Mouse (Mus musculus): ENCODE data around the gene Pgf.

The Pgf gene

DNA sequence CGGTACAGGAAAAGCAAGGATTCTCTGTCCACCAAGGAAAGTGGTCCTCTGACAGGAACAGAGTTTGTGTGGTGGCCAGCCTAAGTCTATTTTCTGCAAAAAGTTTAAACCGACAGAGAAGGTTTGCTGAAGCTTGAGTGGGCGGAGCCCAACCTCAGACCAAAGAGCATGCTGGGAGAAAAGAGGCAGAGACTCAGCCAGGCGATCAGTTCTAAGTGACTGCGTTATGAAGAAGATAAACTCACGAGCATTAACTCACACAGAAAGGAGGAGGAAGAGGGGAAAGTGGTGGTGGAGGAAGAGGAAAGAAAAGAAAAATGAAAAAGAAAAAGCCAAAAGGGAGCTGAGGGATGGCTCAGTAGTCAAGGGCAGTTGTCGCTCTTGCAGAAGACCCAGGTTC is 12.7 kb upstream of the Pgf start:
- no peak for DNase-seq

DNA sequence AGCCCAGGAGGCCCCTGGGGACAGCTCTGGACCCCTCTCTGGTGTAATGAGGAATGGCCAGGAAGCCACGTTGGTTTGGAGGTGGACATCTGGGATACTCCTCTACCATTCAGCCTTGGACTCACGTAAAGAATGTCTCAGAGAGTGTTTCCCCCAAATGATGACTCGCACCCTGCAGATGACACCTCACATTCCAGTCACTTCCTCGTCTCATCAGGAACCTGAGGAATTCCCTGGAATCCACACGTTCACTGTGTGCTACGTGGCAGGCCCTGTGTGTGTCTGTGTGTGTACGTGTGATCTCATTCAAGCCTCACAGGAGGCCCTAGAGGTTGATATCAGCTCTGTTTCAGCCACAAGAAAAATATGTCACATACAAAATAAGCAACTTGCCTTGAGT is 8.8 kb upstream of the Pgf start:
- no peak for DNase-seq

DNA sequence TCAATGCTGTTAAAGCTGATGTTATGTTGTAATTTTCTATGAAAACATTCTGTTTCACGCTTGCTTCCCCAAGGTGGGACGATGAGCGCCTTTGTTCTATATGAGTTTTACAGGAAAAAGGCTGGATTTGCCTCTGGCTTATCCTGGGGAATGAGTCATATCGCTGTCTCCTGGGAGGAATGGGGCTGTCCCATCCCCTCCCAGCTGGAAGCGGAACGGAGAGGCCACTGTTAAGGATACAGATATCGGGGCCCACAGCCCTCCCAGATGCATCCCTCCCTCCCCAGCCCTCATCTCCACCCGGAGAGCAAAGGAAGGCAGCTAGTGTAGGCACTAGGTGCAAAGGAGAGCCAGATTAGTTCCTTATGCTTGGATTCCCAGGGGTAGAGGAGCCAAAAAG is 8.2 kb upstream of the Pgf start:
- no peak for DNase-seq

DNA sequence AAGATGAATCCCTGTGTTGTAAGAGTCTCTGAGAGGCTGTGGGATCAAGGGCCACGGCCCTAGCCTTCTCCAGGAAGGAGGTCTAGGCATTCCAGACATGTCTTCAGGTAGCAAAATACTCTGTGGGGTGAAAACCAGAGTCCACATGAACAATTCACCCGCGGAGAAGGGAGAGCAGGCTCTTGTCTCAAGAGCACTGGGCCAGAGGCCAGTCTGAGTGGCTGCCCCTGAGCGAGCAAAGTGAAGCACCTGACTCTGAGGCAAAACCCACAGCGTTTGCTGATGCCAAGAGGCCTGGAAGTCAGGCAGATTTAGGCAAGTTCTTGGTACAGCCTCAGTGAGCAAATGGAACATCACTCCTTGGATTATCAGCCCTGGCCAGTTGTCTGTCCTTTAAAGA is 6.5 kb upstream of the Pgf start:
- DNase-seq, result no peak

DNA sequence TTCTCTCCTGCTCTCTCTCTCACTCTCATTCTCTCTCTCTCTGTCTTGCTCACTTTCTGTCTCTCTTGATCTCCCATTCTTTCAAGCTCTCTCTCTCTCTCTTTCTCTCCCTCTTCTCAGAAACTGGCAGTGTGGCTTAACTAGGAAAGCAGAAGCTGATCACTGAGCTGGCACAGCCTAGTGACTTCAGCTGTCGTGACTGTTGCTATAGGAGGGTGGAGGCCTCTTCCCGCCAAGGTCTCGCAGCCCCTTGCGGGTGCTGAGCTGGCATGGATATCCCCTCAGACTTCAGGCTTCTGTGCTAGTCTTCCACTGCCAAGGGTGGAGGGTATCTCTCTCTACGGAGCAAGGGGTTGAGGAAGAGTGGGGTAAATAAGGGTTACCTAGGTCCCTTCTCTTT is 5.3 kb upstream of the Pgf start:
- DNase-seq, result no peak

DNA sequence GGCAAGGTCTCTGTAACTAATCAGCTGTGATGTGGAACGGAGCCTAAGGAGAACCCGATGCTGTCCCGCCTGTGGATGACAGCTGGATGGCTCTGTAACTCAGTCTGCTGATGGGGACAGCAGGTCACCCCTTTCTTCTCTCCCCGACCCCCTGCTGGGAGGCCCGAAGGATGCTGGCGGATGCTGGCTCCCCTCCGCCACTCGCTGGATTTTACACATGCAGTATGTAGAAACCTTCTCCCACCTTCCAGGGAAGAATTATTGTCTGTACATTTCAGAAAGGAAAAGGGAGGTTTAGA is 4.7 kb upstream of the Pgf start:
- DNase-seq, result no peak

DNA sequence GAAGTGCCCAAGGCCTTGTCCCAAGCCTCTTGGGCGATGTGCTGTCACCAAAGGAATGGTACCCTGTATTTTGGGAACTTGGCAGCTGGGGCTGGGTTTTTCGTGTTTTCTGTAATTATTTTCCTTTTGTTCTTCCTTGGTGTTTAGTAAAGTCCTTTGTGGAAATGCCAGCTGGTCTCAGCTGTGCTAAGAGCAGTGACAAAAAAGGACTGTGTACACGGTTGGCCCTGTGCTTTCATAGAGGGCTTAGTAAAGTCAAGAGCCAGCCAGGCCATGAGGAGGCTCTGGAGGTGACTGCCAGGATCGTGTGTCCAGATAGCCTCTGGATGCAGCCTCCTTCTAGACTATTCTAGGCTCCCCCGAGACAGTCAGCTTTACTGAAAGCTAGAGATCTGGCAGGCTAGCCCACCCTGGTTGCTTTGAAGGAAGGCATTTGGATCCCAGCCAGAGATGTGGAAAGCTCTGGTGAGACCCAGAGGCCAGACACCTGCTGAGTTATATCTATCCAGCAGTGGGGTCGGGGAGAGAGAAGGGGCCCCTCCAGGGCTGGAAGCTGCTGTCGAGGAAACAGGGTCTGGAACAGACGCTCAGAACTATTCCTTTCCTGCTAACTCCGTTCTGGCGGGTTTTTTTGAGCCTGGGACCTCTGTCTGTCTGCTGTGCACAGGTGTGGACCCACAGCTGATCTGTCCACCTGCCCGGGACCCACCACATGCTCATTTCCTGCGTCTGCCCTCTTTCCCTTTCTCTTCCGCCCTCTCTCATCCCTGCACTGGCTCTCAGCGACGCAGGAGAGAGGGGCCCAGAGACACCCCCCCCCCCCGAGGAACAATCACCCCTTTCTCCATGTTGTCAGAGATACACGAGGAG is 4.1 kb upstream of the Pgf start:
- DNase-seq, result no peak

DNA sequence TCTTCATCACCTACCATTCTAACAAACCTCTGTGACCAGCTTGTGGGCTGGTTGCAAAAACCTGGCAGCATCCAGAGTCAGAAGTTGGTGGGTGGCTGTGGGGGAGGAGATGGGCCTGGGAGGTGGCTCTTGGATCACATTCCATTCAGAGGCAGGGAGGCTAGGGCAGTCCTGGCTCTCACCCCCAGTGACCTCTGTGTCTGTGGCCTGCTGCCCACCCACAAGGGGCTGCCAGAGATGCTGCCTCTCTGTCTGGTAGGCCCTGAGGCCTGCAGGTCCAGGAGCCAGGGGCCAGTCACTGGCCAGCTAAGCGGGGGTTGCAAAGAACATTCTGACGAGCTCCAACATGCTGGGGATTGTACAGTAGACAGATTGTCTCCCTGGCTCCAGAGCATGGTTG is 704 bp upstream of the Pgf start:
- no peak for DNase-seq

DNA sequence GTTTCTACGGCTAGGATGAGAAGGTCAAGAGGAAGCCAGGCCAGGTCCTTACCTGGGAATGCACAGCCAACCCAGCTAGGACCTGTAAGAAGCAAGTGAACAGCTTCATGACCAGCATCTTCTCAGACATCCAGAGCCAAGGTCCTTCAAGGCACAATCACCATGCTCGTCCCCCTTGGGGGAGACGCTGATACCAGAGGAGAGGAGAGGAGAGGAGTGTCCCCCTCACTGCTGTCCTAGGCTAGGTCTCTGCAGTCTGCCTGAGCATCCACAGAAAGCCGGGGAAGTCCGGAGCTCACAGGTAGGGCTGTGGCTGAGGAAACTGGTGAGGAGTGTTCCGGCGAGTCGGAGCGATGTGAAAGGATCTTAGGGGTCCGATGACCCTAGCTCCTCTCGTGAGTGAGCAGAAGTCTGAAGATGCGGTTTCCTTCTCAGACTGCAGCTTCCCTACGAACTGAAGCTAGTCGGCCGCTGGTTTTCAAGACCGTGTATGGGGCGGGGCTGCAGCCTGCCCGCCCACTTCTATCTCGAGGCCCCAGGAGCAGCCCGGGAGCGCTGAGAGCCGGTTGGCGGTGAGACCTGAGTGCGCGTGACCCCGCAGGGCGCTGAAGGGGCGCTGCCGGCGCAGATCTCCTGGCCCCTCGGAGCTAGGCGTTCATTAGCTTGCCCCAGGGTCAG is 605 bp downstream of the Pgf start:
- peak in 1 of 2 experiments; percentile 12 for DNase-seq

DNA sequence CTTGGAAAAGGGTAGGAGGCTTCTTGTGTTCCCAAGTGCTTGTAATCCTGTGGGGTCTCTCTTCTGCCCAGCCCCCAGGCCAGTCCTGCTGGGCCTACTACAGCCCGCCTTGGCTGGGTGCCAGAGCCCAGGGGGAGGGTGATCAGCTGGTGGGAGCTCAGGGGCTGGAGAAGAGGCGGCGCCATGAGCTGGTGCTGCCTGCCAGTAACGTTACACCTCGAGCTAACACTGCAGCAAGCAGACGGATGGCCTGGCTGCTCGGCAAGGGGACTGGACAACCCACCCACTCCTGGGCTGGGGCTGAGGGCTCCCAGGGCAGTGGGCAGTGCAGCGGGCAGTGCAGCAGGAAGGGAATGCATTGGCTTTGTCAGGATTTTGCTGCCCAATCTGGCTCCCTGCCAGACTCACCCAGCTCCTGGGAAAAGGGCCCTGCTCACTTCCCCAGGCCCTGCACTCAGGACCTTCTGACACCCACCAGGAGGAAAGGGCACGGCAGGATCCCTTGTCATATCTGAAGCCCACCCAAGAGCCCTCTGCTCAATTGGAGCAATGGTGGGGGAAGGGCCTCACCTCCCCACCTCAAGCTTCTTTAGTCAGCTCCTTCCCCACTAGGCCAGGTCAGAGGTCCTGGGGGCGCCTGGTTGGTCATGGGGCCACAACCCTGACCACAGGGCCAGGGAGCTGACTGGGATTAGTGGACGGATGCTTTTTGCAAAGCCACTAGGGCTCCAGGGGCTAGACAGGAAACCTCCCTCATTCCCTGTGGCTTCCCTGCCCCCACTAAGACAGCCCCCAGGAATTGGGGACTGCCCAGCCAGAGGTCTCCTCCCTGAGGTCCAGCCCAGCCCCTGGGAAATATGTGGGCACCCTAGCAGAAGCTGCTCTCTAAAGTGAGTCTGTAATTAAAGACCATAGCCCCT is 1.4 kb downstream of the Pgf start:
- no peak for DNase-seq

DNA sequence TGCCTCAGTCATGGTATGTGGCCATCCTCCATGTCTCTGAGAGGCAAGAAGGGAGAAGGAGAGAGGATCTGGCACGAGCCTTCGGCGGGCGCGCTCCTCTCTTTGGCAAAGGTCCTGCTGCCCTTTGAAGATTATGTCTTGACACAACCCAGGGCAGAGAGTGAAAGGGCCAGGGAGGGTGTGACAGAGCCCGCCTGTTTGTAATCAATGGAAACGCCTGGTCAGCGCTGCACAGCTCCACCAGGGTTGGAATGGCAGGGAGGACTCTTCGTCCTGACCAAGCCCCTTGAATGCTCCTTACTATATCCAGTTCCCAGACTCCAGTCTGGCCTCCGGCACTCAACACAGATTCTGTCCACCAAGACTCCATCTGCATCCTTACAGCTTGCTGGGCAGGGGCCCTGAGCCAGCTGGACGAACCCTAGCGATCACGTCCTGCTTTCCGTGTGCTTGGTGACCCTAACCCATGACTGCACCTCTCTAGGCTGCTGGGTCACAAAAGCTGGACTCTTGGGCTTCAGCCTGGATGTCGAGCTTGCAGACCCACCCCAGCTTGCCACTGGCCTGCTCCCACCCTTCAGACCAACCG is 2.4 kb downstream of the Pgf start:
- no peak for DNase-seq

DNA sequence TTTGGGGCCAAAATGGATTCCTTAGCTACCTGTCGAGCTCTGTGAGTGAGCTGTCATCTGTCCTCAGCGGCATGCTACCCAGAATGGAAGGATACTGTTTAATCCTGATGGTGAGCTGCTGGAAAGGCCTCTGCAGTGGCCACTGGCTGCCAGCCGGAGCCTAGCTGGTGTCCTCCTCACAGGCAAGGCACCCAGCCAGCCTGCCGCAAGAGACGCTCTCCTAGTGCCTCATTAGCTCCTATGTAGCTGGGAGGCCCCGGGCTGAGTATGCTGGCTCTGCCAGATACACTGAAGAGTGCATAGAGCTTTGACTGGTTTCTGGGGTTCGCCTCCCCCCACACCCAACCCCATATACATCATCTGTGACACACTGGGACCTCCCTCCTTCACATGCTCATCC is 3.6 kb downstream of the Pgf start:
- no peak for DNase-seq

DNA sequence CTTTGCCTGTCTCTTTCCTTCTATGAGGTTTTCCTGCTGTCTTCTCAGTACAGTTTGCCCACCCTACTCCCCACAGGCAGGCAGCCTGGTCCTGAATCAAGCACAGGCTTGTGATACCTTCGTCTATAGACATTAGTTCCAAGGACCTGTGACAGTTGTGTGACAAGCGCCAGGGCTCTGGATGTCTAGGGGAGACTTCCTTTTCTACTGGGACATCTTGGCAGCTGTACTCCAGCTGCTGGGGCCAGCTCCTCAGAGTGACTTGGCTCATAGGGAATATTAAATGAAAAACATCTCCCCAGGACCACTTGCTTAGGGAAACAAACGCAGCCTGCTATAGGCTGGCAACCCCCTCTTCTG is 6.7 kb downstream of the Pgf start:
- no peak for DNase-seq

DNA sequence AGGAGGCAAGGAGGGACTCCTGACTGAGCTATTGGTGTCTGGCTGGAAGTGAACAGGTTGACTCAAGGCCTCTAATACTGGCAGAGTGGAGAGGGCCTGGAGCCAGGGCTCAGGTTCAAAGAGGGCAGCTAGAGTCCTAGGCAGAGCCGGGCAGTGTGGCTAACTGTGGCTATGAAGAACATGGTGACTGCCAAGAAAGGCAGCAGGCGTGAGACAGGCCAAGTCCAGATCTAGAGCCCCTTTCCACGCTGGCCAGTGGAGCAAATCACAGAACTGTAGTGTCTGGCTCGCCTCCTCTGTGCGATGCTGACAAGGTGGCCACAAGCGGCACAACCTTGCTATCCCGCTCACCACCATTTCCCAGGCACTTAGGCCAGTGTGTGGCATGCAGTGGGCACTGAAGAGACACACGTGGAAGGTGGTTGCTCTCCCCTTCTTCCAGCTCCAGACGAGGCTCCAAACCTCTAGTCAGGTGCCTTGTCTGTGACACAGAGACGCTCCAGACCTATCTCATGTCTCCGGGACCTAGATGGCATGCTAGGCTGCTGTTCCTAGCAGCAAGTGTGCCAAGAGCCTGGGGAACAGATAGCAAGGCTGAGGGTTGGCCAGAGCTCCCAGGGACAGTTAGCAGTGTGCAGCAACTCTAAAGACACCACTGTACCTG is 7.2 kb downstream of the Pgf start:
- DNase-seq, result peak; percentile 34 to 46

DNA sequence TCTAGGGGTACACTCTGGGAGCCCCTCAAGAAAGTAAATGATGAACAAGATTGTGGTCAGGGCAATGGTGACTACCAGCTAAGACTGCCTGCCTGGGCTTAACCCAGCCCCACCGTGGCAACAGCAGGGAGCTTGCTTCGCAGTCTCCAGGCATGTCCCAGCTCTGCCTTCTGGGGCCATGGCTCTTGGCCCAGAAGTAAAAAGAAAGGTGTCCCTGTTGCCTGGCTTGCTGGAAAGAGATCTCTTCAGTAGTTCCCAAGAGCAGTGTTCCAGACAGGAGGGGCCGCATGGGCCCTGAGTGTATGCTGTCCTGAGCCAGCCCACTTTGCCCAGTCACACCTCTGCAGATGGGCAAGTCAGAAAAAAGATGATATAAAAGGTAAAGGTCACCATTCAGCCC is 7.7 kb downstream of the Pgf start:
- no peak for DNase-seq

DNA sequence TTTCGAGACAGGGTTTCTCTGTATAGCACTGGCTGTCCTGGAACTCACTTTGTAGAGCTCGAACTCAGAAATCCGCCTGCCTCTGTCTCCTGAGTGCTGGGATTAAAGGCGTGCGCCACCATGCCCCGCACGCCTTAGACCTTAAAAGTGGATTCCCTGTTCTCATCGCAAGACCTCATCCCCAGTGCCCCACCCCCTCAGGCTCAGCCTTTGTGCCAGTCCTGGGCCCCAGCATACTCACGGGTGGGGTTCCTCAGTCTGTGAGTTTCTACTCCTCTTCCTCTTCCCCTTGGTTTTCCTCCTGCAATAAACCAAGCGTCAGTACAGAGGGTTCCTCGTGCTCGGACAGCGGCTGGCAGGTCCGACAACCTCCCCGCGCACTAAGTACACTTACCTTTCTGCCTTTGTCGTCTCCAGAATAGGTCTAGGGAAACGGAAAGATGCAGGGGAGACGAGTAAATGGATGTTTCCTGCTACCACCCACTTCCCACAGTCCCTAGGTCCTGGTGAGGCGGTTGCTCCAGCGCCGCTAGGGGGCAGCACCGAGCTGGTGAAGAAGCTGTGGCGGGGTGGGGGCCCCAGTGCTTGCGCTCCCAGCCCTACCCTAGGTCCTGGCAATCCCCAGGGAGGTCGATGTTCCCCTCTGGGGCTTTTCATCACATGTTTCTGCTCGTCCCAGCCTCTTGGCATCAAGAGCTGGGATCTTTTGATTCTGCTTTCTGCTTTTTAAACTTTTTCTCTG is 8.3 kb downstream of the Pgf start:
- peak; percentile 83 to 90 for DNase-seq

DNA sequence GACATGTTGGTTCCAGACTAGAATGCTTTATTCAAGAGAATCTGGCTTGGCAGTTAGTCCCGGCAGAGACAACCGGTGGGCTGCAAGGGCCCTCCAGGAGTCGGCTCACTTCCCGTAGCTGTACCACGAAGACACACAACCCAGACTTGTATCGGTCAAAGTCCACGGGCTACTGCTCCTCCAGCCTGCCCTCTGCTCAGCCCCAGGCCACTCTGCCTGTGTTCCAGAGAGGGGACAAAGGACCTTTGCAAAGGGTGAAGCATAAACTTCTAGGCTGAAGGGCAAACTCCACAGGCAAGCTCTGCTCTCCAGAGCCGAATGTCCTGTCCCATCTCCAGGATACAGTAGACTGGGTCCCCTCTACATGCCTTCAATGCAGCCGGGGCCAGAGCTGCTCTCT is 11.0 kb downstream of the Pgf start:
- no peak for DNase-seq

DNA sequence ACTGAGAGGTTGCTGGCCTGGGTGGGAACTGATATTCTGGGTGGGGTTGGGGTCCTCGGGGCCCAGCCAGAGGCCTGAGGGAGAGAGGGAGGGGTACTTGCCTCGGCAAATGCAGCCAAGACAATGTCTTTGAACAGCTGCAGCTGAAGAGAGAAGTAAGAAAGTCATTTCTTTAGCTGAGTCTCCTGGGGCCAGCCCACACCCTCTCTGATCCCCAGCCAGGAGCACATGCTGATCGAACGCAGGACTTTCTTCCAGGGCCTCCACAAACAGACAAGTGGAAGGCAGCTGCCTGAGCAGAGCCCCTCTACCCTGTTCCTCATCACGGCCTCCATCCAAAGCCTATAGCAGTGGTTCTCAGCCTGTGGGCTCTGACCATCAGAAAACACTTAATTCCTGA is 12.6 kb downstream of the Pgf start:
- no peak for DNase-seq

DNA sequence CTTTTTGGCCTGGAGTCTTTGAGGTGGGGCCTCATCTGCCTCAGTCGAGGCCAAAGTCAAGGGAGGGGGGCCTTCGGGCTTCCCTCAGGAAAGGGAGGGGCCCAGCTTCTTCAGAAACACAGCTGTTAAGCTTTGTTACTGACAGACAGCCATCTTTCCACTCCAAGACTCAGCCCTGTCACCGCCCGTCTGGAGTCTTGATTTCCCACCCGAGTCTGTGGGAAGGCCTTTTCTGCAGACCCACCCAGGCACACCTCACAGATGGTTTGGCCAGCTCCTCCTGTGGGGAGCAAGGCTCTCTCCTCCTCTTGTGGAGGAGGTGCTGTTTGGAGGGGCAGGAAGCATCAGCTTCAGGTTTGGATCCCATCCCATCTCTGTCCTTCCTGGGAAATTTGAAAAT is 18.0 kb downstream of the Pgf start:
- DNase-seq, result no peak

DNA sequence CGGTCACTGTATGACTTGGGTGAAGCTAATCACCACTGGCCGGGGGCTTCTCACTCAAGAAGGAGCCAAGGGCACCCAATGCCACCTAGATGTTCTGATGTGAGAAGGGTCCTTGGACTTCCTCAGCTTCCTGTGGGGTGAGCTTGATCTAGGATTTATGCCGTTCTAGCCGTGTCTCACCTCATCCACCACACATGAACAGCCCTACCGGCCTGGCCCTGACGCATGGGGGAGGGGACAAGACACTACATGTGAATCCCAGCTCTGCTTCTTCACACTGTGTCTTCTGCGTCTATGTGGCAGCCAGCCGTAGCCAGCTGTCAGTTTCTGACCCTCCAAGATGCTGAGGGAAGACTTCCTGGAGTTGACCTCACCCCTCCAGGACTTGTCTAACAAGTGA is 18.8 kb downstream of the Pgf start:
- no peak for DNase-seq

DNA sequence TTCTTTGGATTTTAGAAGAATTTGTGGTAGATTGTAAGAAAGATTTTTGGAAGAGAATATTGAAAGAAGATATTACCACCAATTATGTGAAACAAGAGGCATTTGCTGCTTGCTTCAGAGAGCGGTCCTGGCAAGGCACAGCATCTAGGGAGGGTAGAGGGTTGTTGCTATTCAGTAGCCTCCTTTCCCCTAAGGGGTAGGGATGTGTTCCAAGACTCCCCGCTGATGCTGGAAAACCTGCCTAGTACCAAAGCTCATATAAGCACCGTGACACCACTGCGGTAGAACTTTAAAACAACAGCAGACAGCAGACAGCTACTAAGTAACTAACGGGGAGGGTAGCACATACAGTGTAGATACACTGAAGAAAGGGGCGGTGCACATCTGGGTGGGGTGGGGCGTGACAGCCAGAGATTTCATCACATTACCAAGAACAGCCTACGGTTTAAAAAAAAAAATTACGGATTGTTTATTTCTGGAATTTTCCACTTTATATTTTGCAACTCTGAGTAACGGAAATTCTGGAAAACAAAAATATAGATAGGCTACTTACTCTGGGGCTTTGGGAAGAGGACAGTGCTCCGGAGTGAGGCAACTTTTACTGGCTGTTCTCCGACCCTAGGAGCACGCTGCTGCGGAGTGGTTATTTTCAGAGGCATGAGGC is 19.7 kb downstream of the Pgf start:
- no peak for DNase-seq

DNA sequence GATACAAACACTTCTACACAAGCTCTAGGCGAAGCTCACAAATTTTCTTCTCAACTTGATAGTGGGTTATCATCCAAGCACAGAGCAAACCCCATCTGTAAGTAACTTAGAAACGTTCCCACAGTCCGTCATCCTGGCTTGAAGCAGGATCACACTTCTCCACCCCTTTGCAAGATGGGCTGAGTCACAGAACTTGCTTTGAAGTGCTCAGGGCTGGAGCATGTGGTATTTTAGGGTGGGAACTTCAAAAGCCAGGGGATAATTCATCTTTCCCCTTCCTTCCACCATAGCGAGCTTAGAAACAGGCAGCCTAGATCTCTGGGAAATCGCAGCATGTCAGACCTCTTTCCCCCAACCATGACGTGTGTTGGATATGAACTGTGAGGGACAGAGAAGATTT is 21.3 kb downstream of the Pgf start:
- DNase-seq, result no peak
